Mouse (Mus musculus): Measurements from ENCODE around the gene Dcst2. TPM values are rescaled to one million over a fixed set of nuclear protein-coding genes. Genes with fewer than 3 reads are reported as not detected.

Gene Dcst2
- polyA plus RNA-seq, 1 experiment from 2014 or later: 0.23 TPM

DNA sequence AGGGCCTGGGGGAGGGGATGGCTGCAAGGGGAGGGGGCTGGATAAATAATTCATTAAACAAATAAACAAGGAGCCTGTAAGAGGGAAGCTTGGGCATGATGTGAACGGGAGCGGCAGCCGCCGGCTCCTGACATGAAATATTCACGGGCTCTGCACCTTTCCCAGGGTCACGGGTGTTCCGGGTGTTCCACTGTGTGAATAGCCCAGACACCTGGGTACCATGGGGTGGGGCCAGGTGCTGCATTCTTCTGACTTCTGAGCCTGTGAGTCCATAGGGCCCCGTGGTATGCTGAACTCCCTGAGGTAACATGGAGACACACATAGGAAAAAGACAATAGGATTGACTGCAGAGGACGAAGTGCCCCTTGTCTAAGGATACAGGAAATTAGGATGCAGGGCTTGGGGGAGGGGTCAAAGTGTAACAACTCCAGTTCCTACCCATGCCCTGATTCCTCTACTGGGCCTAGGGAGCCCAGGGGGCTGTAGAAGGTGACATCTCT is 34.4 kb upstream of the Dcst2 start:
- 30% methylated on average over 9 of the region's 9 CpGs for WGBS
- Histone ChIP-seq H3K9me3 (ENCODE audit: control insufficient read depth, low read length) (no peaks in the 10 kb centered on the region), H3K4me1 (ENCODE audit: control insufficient read depth, insufficient read depth, low read length) (peaks cover 13% of the 10 kb centered on the region; the same call in 1 of the 2 replicates), H3K36me3 (ENCODE audit: control insufficient read depth, insufficient read depth, low read length) (no peaks in the 10 kb centered on the region), H3K27ac (replicated peaks; ENCODE audit: low read depth, low read length) (no peak overlapping the region), H3K4me3 (ENCODE audit: low read depth, low read length) (no peak overlapping the region), H3K9ac (ENCODE audit: low read length) (no peak overlapping the region), H3K27me3 (ENCODE audit: control insufficient read depth, insufficient read depth, low read length) (no peaks in the 10 kb centered on the region), H3K4me2 (ENCODE audit: low read depth, severe bottlenecking) (no peak overlapping the region)
- DNase-seq (ENCODE audit: low spot score) (no peak), ATAC-seq (ENCODE audit: insufficient number of reproducible peaks, low FRiP score, low TSS enrichment, low read depth) (no peak)

DNA sequence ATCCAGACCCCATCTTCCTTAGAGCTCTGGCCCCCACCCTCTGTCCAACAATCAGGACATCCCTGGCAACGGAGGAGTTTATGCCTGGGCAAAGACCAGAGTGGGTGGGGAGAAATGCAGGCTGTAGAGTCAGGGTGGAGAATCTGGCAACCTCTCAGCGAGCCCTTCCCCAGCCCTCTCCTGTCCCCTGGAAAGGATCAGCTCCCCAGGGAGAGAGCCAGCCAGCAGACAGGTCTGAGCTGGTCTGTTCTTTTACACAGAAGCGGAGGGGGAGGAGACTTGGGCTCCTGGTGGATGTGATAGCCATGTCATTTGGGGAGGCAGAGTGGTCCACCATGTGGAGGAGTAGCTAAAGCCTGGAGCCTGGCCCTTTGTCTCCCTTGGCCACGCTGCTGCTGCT is 33.2 kb upstream of the Dcst2 start:
- Histone ChIP-seq H3K27me3 (ENCODE audit: control insufficient read depth, insufficient read depth, low read length) (no peaks in the 10 kb centered on the region), H3K27ac (replicated peaks; ENCODE audit: low read depth, low read length) (no peak overlapping the region), H3K9ac (ENCODE audit: low read length) (no peak overlapping the region), H3K4me3 (ENCODE audit: low read depth, low read length) (no peak overlapping the region), H3K4me2 (ENCODE audit: low read depth, severe bottlenecking) (no peak overlapping the region), H3K9me3 (ENCODE audit: control insufficient read depth, low read length) (no peaks in the 10 kb centered on the region), H3K4me1 (ENCODE audit: control insufficient read depth, insufficient read depth, low read length) (peaks cover 19% of the 10 kb centered on the region), H3K36me3 (ENCODE audit: control insufficient read depth, insufficient read depth, low read length) (peaks cover 3% of the 10 kb centered on the region; the same call in 1 of the 2 replicates)
- ATAC-seq (ENCODE audit: insufficient number of reproducible peaks, low FRiP score, low TSS enrichment, low read depth): no peak
- no peak for DNase-seq (ENCODE audit: low spot score)
- 16% methylated on average over 4 of the region's 4 CpGs for WGBS

DNA sequence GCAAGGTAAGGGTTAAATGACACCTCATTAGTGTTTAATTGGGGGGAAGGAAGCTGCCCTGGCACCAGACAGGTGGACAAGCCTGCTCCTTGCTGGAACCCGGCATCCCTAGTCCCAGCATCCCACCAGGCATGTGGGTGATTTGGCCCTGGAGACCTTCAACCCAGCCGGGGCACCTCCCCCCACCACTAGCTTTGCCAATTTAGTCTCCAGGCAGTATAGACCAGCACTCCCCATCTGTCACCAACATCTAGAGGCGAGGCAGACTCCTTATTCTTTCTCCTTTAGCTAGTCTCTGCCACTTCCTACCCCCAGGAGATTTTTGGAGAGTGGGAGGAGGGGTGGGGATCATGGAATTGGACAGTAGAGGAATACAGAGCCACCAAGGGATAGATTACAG is 31.4 kb upstream of the Dcst2 start:
- Histone ChIP-seq H3K4me2 (ENCODE audit: low read depth, severe bottlenecking) (no peak overlapping the region), H3K9ac (ENCODE audit: low read length) (no peak overlapping the region), H3K4me1 (ENCODE audit: control insufficient read depth, insufficient read depth, low read length) (peaks cover 21% of the 10 kb centered on the region), H3K36me3 (ENCODE audit: control insufficient read depth, insufficient read depth, low read length) (peaks cover 7% of the 10 kb centered on the region), H3K27me3 (ENCODE audit: control insufficient read depth, insufficient read depth, low read length) (no peaks in the 10 kb centered on the region), H3K9me3 (ENCODE audit: control insufficient read depth, low read length) (no peaks in the 10 kb centered on the region), H3K4me3 (ENCODE audit: low read depth, low read length) (no peak overlapping the region), H3K27ac (replicated peaks; ENCODE audit: low read depth, low read length) (no peak overlapping the region)
- 40% methylated on average over 3 of the region's 3 CpGs for WGBS
- DNase-seq (ENCODE audit: low spot score): no peak
- no peak for ATAC-seq (ENCODE audit: insufficient number of reproducible peaks, low FRiP score, low TSS enrichment, low read depth)

DNA sequence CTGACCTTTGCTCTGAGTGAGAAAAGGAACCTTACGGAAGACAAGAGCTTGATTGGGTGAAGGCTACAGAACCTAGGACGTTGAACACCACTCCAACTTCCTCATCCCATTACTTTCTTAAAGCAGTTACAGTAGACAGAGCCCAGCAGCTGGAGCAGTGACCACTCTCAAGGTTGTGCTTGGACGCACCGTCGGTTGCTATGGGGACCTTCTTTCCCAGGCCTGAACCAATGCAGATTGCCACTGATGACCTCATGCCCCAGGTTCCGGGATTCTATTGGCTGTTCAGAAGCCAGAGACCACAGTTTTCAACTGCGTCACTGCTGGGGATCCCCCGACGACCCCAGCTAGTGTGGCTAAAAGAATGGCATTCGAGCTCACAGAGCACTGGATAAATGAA is 30.8 kb upstream of the Dcst2 start:
- H3K27me3 ChIP-seq (ENCODE audit: control insufficient read depth, insufficient read depth, low read length): no peaks in the 10 kb centered on the region
- H3K9me3 ChIP-seq (ENCODE audit: control insufficient read depth, low read length): no peaks in the 10 kb centered on the region
- H3K9ac ChIP-seq (ENCODE audit: low read length): no peak overlapping the region
- H3K4me2 ChIP-seq (ENCODE audit: low read depth, severe bottlenecking): no peak overlapping the region
- DNase-seq (ENCODE audit: low spot score): peak; percentile 60
- peaks cover 25% of the 10 kb centered on the region for H3K4me1 ChIP-seq (ENCODE audit: control insufficient read depth, insufficient read depth, low read length)
- peaks cover 7% of the 10 kb centered on the region for H3K36me3 ChIP-seq (ENCODE audit: control insufficient read depth, insufficient read depth, low read length)
- H3K4me3 ChIP-seq (ENCODE audit: low read depth, low read length): no peak overlapping the region
- ATAC-seq (ENCODE audit: insufficient number of reproducible peaks, low FRiP score, low TSS enrichment, low read depth): no peak
- 22% methylated on average over 10 of the region's 10 CpGs for WGBS
- H3K27ac ChIP-seq (replicated peaks; ENCODE audit: low read depth, low read length): no peak overlapping the region

DNA sequence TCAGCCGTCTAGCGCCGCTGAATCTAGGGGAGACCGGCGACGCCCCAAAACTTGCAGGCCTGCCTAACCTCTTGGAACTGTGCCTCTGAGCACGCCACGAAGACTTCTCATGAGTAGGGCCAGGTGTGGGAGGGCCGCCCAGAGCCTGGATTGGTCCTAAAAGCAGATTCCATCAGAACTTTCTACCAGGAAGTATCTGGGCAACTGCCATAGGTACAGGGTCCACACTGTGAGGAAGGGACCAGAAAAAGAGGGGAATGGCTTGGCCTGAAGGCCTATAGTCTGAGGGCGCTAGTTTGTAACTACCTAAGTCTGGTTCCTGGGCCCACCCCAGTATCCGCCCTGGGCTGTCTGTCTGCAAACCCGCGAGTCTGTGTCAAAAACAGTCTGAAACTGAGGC is 30.2 kb upstream of the Dcst2 start:
- H3K4me2 ChIP-seq (ENCODE audit: low read depth, severe bottlenecking): no peak overlapping the region
- H3K4me1 ChIP-seq (ENCODE audit: control insufficient read depth, insufficient read depth, low read length): peaks cover 31% of the 10 kb centered on the region
- 68% methylated on average over 13 of the region's 13 CpGs for WGBS
- H3K27me3 ChIP-seq (ENCODE audit: control insufficient read depth, insufficient read depth, low read length): no peaks in the 10 kb centered on the region
- no peak overlapping the region for H3K9ac ChIP-seq (ENCODE audit: low read length)
- H3K9me3 ChIP-seq (ENCODE audit: control insufficient read depth, low read length): no peaks in the 10 kb centered on the region
- DNase-seq (ENCODE audit: low spot score) (no peak), ATAC-seq (ENCODE audit: insufficient number of reproducible peaks, low FRiP score, low TSS enrichment, low read depth) (no peak)
- H3K27ac ChIP-seq (replicated peaks; ENCODE audit: low read depth, low read length): no peak overlapping the region
- H3K36me3 ChIP-seq (ENCODE audit: control insufficient read depth, insufficient read depth, low read length): peaks cover 7% of the 10 kb centered on the region
- no peak overlapping the region for H3K4me3 ChIP-seq (ENCODE audit: low read depth, low read length)

DNA sequence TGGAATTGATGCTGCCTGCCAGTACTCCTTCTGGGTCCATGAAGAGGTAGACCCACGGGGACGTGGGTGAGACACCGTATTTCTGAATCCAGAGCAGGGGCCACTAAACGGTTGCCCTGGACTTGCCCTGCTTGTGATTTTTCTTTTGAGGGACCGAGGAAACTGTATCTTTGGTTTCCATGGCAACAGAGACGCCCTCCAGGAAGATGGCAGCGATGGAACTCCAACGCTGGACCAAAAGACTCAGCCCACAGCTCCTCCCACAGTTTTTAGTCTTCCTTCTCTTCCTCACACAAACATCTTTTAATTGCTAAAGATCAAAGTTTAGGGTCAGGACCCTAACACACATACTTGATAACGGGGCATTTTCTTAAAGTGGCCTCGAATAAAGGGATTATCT is 29.8 kb upstream of the Dcst2 start:
- no peak overlapping the region for H3K27ac ChIP-seq (replicated peaks; ENCODE audit: low read depth, low read length)
- H3K4me3 ChIP-seq (ENCODE audit: low read depth, low read length): no peak overlapping the region
- no peak overlapping the region for H3K4me2 ChIP-seq (ENCODE audit: low read depth, severe bottlenecking)
- no peak for ATAC-seq (ENCODE audit: insufficient number of reproducible peaks, low FRiP score, low TSS enrichment, low read depth)
- no peaks in the 10 kb centered on the region for H3K9me3 ChIP-seq (ENCODE audit: control insufficient read depth, low read length)
- peaks cover 35% of the 10 kb centered on the region for H3K4me1 ChIP-seq (ENCODE audit: control insufficient read depth, insufficient read depth, low read length)
- H3K27me3 ChIP-seq (ENCODE audit: control insufficient read depth, insufficient read depth, low read length): no peaks in the 10 kb centered on the region
- WGBS: 50% methylated on average over 10 of the region's 10 CpGs
- H3K36me3 ChIP-seq (ENCODE audit: control insufficient read depth, insufficient read depth, low read length): peaks cover 7% of the 10 kb centered on the region
- no peak overlapping the region for H3K9ac ChIP-seq (ENCODE audit: low read length)
- no peak for DNase-seq (ENCODE audit: low spot score)

DNA sequence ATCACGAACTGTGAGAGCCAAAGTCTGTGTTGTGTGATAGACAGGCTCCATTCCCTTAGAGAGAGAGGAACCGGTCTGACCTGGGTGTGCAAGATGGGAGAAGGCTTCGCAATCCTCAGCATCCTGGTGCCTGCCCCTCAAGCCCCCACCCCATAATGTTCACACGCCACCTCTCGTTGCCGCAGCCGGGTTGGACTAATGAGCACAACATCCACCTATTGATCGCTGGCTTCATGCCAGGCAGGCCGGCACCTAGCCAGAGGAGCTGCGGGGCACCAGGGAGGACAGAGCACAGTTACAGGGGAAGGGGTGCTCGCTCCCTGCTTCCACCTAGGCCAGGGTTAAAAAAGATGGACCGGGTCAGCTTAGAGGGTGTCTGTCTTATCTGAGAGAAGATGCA is 29.3 kb upstream of the Dcst2 start:
- ATAC-seq (ENCODE audit: insufficient number of reproducible peaks, low FRiP score, low TSS enrichment, low read depth) (no peak), DNase-seq (ENCODE audit: low spot score) (no peak)
- Histone ChIP-seq H3K4me1 (ENCODE audit: control insufficient read depth, insufficient read depth, low read length) (peaks cover 32% of the 10 kb centered on the region), H3K27ac (replicated peaks; ENCODE audit: low read depth, low read length) (no peak overlapping the region), H3K4me3 (ENCODE audit: low read depth, low read length) (no peak overlapping the region), H3K9me3 (ENCODE audit: control insufficient read depth, low read length) (no peaks in the 10 kb centered on the region), H3K36me3 (ENCODE audit: control insufficient read depth, insufficient read depth, low read length) (peaks cover 7% of the 10 kb centered on the region), H3K9ac (ENCODE audit: low read length) (no peak overlapping the region), H3K4me2 (ENCODE audit: low read depth, severe bottlenecking) (no peak overlapping the region), H3K27me3 (ENCODE audit: control insufficient read depth, insufficient read depth, low read length) (no peaks in the 10 kb centered on the region)
- WGBS: 34% methylated on average over 12 of the region's 12 CpGs

DNA sequence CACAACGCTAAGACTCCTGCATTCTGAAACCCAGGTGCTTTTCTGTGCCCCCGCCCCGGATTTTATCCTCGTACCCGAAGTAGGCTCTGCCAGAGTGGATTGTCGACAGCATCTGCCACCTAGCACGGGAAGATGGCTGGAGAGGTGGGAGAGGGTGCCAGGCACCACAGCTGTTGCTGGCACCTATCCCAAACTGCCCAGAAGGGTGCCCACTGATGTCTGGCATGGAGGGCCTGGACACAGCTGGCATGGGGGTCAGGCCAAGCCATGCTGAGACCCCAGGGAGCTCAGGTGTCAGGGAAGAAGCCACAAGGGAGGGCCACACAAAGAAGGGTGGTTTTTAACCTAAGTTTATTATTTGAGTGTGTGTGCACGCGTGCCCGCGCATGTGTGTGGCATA is 28.7 kb upstream of the Dcst2 start:
- Histone ChIP-seq H3K27ac (replicated peaks; ENCODE audit: low read depth, low read length) (no peak overlapping the region), H3K9ac (ENCODE audit: low read length) (0 out of 2 replicates have a peak overlapping the region, but pooled peaks have one; percentile 18)

DNA sequence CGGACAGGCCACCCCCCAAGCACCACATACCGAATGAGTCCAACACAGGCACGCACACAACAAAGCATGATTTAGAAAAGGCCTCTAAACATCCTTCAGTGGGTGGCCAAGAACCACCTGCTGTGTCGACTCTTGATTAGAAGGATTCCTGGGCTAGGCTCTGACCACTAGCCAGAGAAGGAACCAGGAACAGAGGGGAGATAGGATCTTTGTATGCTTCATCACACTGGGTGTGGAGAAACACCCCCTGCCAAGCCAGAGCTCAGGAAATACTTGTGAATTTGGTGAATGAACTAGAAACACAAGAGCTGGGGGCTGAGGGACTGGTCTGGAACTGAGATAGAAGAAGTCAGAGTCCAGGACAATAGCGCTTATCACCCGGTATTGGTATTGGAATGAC is 25.2 kb upstream of the Dcst2 start:
- no peak overlapping the region for H3K27ac ChIP-seq (replicated peaks; ENCODE audit: low read depth, low read length)
- H3K9me3 ChIP-seq (ENCODE audit: control insufficient read depth, low read length): no peaks in the 10 kb centered on the region
- H3K9ac ChIP-seq (ENCODE audit: low read length): peak overlapping the region; percentile 81
- no peak for ATAC-seq (ENCODE audit: insufficient number of reproducible peaks, low FRiP score, low TSS enrichment, low read depth)
- no peak for DNase-seq (ENCODE audit: low spot score)
- H3K4me3 ChIP-seq (ENCODE audit: low read depth, low read length): peak overlapping the region; percentile 67
- H3K4me1 ChIP-seq (ENCODE audit: control insufficient read depth, insufficient read depth, low read length): peaks cover 40% of the 10 kb centered on the region
- H3K4me2 ChIP-seq (ENCODE audit: low read depth, severe bottlenecking): peak overlapping the region; percentile 87
- WGBS: 22% methylated on average over 6 of the region's 6 CpGs
- H3K36me3 ChIP-seq (ENCODE audit: control insufficient read depth, insufficient read depth, low read length): peaks cover 7% of the 10 kb centered on the region
- no peaks in the 10 kb centered on the region for H3K27me3 ChIP-seq (ENCODE audit: control insufficient read depth, insufficient read depth, low read length)

More for the DNA sequence above, 28.7 kb upstream of the Dcst2 start:
- H3K36me3 ChIP-seq (ENCODE audit: control insufficient read depth, insufficient read depth, low read length): peaks cover 7% of the 10 kb centered on the region
- no peak for ATAC-seq (ENCODE audit: insufficient number of reproducible peaks, low FRiP score, low TSS enrichment, low read depth)
- no peaks in the 10 kb centered on the region for H3K27me3 ChIP-seq (ENCODE audit: control insufficient read depth, insufficient read depth, low read length)
- no peak for DNase-seq (ENCODE audit: low spot score)
- no peak overlapping the region for H3K4me3 ChIP-seq (ENCODE audit: low read depth, low read length)
- 55% methylated on average over 11 of the region's 11 CpGs for WGBS
- no peak overlapping the region for H3K4me2 ChIP-seq (ENCODE audit: low read depth, severe bottlenecking)
- no peaks in the 10 kb centered on the region for H3K9me3 ChIP-seq (ENCODE audit: control insufficient read depth, low read length)
- peaks cover 29% of the 10 kb centered on the region for H3K4me1 ChIP-seq (ENCODE audit: control insufficient read depth, insufficient read depth, low read length)

Measured in limb, embryonic 11.5 days (tissue).